Mouse (Mus musculus) left cerebral cortex, adult 11 months (tissue): ENCODE measurements around the gene 1520401A03Rik.

Experiments
- DNase-seq: peaks from one replicate; pipeline ENCODE4 v3.0.0; 2022; ENCODE audit warnings: low spot score

The 1520401A03Rik gene

DNA sequence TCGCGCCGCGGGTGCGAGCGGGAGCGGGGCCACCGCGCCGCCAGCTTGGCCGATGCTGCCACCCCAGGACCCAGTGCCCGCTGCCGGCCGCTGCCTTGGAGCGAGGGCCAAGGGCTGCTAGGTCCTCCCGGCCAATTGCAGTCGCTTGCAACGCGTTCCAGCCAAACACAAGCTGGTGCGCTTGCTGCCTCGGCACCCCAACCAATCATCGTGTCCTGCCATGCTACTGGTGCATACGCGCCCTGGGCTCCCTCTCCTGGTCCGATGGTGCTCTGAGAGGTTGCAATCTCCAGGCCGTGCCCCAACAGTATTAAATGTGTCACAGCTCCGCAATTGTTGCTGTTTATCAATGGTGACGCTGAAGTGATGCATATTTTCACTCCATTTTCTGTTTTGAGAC lies 22.5 kb downstream of the 1520401A03Rik start:
- peak; percentile 89 for DNase-seq

DNA sequence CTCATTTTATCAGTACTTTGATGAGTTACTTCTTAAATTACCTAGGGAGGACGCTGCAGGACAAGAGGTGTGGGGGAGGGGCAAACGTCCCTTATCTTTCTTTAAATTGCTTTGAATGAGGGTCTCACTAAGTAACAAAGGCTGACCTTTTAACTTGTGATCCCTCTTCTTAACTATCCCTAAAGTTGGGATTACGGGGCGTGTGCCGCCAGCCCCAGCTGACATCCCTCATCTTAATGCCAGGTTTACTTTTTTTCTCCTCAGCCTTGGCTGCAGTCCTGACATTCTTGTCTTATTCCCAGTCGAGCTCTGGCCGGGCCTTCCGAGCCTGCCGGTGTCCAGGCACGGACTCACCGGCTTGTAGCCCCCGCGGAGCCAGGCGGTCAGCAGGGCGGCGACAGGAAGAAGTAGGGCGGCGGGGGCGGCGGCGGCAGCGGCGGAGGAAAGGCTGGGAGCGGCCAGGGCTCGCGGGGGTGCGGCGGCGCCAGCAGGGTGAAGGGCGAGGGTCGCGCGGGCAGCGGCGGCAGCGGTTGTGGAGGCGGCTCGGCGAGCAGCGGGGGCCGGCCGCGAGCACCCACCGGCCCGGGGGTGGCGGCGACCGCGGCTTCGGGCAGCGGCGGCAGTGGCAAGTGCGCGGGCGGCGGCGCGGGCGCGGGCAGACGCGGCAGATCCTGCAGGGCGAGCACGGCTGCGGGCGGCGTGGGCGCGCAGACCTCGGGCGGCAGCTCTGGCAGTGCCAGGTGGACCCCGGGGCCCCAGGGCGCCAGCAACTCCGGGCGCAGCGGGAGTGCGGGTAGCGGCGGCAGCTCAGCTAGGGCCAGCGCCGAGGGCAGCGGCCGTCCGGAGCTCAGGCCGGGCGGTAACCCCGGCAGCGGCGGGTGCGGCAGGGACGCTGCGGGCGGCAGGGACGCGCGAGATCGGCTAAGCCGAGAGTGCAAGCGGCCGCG lies 23.2 kb downstream of the 1520401A03Rik start:
- DNase-seq: no peak

DNA sequence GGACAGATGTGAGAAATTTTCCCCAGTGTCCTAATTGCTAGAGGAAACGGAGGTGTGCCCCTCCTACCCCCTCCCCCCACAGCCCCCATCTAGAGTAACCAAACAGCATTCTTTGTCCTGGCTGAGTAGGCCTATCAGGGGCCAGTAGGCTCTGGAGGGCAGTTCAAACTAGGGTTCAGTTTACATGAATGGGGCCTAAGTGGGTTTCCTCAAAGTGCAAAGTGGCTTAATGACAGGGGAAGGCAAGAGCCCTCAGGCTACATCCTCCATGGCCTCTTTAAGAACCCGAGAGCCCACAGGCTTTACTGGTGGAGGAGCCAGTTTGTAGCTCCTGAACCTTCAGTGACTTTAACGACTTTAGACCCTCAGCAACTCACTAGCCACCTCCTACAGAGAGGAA lies 26.8 kb downstream of the 1520401A03Rik start:
- no peak for DNase-seq

DNA sequence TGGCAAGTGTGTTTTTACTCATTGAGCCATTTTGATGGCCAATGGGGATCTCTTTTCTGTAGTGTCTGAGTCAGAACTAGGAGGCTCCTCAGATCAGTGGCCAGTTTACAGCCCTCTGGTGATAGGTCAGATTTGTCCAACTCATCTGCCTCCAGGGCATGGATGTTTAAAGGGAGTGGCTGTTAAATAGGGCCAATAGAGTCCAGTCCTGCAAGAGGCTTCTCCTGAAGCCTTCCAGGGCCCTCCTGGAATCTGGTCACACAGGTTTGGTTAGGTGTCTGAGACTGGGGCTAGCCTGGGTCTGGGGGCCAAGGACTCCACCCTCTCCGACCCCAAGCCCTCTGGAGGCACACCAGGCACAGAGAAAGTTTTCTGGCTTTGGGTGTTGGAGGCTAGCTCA lies 28.1 kb downstream of the 1520401A03Rik start:
- DNase-seq: no peak

DNA sequence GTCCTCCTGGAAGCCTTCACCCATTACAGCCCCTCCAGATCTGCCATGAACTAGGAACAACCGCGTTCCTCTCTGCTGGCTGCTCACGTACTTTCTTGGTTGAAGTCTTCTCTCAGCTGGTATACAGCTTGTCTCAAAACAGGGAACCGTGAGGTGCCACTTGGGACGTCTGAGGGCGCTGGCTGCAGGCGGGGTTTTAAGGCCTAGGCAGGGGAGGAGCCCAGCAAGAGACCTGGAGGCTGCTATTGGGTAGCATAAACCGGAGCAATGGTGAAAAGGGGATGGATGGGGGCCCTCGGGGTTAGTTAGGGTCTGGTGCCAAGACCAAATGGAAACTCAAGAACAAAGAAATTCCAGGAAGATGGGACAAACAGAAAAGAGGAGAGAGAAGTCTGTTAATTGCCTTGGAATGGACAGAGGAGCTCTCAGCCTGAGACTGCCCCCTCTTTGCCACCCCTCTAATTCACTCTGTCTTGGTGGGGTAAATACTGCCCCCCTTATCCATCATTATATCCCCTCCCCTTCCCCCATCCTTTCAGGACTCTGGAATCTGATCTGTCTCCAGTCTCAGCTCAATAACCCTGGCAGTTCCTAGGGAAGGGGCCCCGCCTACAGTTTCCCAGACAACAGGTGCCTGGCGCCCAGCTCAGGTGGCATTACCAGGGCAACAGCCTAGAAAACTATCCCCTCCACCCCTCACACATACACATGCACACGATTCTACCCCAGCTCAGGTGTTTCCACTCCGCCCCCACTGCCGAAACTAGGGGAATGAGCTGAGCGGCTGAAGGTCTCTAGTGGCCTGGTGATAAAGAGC lies 38.5 kb downstream of the 1520401A03Rik start, which contains the start of gene Cldn9:
Gene Cldn9 (minus strand): TSS at position 171 of the 817 bp plus-strand sequence.
- no peak for DNase-seq

DNA sequence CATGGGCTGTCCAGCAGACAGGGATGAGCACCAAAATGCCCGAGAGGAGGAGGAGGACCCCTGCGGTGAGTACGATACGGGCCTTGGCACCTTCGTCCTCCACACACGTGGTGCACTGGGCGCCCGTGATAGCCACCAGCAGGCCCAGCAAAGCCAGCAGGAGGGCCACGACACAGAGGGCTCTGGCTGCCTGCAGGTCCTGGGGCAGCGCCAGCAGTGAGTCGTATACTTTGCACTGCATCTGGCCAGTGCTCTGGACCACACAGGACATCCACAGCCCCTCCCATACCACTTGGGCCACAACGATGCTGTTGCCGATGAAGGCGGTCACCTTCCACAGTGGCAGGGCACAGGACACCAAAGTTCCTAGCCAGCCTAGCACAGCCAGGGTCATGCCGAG lies 39.4 kb downstream of the 1520401A03Rik start:
- no peak for DNase-seq

DNA sequence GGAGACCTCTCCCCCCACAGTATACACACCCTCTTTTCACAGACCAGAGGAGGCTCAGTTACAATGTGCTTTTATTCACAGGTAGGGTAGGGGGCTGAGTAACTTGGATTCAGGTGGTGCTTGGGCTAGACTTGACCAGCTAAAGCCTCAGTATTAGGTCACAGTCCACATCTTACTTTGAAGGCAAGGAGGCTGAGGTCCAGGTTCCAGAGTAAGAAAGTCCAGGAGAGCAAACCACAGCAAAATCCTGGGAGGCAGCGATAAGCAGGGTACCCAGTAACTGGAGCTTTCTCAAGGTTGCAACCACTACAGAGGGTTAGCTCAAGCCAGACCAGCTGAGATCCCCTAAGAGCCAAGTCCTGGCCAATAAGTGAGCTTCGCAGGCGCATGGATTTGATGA lies 40.1 kb downstream of the 1520401A03Rik start:
- no peak for DNase-seq

DNA sequence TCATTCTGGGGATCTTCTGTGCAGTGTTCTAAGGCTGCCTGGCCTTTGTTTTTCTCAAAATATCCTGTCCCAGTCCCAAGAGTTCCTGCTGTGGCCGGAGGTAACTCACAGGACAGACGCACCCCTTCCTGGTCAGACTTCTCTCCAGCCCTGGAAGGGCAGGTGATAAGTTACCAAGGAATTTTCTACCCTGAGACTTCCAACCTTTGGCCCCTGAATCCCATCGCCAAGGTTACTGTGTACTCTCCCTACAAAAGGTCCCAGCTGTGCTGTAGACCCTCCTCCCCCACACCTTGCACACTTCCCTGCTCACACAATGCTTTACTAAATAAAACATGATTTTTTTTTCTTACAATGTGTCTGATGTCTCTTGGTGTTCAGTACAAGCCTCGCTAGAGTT lies 40.5 kb downstream of the 1520401A03Rik start:
- DNase-seq: no peak

DNA sequence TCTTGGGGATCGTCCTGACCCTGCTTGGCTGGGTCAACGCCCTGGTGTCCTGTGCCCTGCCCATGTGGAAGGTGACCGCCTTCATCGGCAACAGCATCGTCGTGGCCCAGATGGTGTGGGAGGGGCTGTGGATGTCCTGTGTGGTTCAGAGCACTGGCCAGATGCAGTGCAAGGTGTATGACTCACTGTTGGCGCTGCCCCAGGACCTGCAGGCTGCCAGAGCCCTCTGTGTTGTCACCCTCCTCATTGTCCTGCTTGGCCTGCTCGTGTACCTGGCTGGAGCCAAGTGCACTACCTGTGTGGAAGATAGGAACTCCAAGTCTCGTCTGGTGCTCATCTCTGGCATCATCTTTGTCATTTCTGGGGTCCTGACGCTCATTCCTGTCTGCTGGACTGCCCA lies 41.5 kb downstream of the 1520401A03Rik start:
- no peak for DNase-seq

DNA sequence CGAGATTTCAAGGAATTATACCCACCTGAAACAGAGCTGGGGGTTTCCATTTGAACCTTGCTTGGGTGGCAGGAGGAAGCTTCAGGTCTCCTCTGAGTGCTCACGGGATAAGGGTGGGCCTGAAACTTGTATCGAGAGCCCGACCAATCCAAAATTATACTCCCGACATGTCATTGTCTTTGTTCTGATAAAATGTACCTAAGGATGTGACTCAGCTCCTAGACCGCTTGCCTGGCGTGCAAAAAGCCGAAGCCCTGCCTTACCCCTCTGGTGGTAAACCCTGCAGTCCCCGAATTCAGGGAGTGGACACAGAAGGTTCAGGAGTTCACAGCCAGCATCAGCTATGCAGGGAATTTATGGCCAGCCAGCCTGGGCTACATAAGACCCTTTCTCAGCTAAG lies 42.2 kb downstream of the 1520401A03Rik start:
- DNase-seq: no peak

DNA sequence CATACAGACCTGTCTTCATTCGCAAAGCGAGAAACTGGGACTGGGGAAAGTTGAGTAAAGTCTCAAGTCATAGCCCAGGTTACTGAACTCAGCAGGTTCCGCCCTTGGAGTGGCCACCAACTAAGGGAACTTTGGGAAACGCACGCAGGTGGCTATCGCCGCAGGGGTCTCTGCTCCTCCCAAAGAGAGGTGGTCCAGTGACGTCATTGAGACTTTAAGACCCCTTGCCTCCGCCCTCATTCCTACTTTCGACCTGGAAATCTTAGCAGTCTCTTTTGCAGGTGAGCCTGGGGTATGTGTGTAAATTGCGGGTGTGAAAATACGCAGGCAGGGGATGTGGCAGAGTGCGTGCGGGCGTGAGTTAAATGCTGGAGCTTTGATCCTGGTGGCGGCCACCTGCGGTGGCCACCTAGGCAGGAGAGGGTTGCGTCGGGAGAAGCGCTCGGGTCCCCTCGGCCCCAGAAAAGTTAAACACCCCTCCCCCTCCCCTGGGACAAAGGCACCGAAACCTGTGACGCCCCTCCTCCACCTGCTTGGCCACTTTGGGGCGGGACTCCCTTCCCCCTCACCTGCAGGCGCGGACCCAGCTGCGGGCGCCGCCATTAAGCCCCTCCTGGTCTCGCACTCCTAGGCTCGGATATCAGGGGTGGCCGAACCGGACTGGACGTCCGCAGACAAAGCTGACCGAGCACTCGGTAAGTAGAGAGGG lies 43.3 kb downstream of the 1520401A03Rik start, which contains the start of gene Cldn6:
Gene Cldn6 (plus strand): TSS at position 123 of the 709 bp plus-strand sequence.
- no peak for DNase-seq

DNA sequence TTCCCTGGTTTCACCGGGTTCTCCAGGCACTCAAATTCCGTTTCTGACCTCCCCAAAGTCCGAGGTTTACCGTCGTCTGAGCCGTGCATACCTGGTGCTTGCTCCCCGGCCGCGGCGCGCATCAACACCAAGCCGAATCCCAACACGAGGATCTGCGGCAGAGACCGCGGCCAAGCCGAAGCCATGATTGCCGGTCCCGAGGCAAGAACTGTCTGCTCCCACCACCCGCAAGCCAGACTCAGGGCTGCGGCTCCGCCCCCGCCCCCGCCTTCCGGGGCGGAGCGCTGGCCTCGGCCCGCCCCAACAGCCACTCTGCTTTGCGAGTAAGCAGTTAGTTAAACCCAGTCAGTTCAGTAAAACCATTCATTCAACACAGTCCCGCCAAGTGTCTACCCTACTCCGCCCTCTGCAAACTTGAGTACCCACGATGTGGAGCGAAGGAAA lies 45.3 kb downstream of the 1520401A03Rik start, which contains the start of gene Tnfrsf12a:
Gene Tnfrsf12a (minus strand): TSS at position 233 of the 444 bp plus-strand sequence.
- DNase-seq: no peak

DNA sequence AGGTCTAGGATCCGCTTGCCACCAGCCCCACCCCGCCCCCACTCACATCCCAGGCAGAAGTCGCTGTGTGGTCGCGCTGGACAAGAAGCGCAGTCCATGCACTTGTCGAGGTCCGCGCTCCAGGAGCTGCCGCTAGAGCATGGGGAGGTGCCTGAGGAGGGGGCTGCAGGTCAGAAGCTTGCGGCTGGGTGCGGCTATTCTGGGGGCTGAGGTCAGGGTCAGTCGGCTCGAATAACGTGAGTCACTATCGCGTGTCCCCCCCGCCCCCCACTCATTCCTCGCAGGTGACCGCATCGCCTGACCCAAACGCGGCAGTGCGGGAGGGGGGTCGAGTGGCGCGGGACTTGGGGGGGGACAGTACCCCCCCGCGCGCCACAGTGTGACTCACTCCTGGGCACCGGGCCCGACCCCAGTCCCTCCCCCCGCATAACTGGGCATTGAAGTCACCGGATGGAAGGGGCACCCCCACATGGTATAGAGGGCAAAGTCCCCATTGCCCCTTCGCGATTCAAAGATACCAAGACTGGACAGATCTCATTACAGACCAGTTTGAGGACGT lies 46.0 kb downstream of the 1520401A03Rik start:
- no peak for DNase-seq

DNA sequence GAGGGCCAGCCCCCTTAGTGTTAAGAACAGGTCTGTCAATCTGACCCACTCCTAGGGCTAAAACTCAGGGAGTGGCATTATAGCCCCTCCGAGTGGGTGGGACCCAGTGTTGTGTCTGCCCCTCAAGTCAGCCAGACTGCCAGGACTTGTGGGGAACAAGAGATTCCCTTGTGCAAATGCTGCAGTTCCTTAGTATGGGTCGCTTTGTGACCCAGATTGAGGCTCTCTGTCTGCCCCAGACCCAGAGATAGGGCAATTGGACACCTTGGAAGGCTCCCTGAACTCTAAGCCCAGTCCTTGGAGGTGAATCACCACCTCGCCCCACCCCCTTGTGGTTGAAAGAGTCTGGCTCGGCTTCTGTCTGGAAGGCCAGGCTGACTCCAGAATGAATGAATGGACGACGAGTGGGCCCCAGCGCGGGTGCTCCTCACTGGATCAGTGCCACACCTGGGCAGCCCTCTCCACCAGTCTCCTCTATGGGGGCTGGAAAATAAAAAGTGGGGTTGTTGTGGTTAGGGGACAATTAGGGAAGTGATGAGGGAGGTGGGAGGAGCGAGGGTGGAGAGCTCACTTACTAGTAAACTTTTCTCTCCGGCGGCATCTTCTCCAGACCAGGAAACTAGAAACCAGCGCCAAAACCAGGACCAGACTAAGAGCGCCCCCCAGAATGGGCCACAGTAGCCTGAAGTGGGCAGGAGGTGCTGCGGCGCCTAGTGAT lies 46.9 kb downstream of the 1520401A03Rik start:
- DNase-seq: no peak

DNA sequence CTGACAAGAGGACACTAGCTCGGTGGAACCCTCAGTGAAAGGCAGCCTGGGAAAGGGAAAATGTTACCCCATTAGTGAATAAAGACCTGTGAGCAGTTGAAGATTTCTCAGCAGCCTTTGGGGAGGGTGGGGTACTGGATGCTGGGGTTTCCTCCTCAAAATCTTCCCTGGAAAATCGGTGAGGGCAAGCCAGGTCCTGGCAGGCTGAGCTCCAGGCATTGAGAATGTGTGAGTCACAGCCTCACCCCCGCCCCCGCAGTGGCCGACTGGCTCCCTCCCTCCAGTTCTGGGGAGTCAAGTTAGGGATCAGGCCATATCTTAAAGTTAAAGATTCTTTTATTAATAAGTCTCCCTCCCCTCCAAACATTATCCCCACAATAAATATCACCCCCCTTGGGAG lies 47.5 kb downstream of the 1520401A03Rik start:
- no peak for DNase-seq

DNA sequence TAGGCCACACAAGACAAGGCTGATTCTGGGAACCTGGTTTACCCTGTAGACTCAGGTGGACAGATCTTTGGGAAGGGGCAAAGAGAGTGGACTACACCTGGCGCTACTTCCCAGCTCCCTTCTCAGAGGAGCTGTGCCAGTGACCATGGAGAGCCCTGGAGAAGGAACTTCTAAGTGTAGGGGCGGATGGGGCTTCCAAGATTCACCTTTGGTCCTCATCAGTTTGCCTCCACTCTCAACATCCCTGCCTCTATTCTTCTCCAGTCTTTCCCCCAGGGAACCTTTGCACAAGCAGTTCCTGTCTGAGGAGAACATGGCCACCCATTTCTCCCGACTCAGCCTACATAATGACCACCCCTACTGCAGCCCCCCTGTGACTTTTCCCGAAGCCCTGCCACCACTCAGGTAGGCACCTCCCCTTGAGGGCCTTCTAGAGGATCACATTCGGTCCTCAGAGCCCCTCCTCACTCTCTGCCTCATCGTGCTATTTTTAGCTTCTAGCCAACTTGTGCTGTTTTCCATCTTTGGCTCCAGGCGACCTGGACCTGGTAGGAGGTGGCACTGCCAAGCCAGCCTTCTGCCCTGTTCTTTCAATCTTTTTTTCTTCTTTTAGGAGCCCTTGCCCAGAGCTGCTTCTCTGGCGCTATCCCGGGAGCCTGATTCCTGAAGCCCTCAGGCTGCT lies 48.2 kb downstream of the 1520401A03Rik start:
- no peak for DNase-seq

DNA sequence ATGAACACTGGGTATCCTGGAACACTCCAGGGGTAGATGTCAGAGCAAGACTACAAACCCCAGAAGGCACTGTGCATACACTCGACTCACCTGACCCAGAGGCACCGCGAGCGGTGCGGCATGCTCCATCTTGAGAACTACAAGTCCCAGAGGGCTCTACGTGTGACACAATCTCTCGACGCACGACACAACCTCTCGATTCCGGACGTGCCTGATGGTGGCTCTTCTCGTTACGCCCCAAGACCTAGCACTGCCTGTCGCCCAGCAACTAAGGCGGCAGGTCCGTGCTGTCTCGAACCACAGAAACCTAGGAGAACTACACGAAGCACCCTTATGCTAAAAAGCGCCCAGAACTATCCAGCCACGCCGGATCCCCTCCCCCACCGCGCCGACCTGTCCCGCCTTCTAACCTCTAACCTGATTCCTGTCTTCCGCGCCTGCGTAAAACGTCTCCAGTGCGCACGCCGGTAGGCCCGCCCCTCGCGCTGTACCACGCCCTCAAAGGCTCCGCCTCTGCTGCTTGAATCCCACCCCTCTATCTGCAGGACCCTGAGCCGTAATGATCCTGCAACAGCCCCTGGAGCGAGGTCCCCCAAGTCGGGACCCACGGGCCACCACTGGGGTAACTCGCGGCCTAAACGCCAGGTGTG lies 49.0 kb downstream of the 1520401A03Rik start, which contains the start of the genes Hcfc1r1 and Thoc6:
Gene Hcfc1r1 (plus strand): TSS at position 173 of the 650 bp plus-strand sequence.
Gene Thoc6 (minus strand): TSS at position 459 of the 650 bp plus-strand sequence.
- DNase-seq: peak; percentile 97

DNA sequence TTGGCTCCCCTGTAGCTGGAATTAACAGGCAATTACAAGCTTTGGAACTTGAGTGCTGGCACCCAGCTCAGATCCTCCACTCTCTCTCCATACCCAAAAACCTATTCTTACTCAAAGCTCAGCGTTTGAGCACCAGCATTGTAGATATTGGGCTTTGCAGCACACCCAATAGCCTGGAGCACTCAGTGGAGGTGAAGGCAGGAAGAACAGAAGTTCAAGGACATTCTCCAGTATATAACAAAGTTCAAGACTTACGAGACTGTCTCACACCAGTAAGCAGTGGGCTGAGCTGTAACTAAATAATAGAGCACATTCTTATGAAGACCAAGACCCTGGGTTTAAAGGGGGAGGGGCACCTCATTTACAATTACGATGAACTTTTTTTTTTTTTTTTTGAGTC lies 49.8 kb downstream of the 1520401A03Rik start:
- DNase-seq: no peak

DNA sequence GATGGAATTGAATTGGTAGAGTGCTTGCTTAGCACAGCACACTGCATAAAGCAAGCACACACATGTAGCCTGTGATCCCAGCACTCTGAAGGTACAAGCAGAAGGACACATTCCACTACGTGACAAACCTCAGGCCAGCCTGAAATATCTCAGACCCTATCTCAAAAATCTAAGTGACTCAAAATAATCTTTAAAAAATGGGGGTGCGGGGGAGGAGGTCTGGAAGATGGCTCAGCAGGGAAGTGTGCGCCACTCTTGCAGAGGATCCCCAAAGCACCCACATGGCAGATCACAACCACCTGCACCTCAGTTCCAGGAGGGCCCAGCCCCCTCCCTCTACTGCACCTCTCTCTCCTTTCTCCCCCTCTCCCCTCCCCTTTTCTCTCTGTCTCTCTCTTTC lies 51.1 kb downstream of the 1520401A03Rik start:
- DNase-seq: no peak
